Mouse (Mus musculus): ENCODE results near the gene Mob1a.
"Not testable (repeated sequence)": the region's sequence is repeated elsewhere in the genome, so short reads cannot be mapped to it uniquely, and the experiment has no call there.

The Mob1a gene

DNA sequence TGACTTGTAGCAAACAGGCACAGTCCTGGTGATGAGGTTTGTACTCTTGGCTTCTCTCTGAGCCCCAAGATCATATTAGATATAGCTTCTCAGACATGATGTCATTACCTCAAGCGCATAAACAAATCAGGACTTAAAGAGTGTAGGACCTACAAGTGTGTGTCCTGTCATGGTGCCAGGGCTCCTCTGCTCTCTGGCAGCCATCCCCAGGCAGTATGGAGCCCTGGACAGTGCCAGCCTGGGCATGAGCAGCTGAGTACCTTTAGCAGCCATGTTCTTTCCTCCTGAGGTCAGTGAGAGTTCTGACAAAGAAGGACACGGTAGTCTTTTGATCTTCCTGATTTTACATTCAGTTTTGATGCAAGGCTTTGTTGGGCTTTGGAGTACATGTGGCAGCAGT, 17.1 kb downstream of the Mob1a start:
- DNase-seq (ENCODE audit: low read depth, low spot score) = no peak

DNA sequence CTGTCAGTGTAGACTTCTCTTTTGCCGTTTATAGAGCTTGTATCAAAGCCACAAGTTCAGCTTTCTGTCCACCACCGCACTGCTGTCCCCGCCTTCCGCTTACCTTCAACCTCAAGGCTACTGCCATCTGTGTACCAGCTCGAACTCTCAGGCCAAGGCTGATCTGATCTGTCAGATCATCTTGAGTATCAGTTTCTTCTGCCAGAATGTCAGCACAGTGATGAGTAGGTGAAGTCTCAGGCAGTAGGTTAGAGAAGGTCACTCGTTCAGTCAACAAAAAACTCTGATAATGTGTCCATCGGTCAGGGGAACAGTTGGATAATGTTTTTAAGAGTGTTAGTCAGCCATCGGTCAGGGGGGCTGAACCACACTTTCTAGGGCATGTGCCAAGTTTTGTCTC, 19.5 kb downstream of the Mob1a start:
- DNase-seq (ENCODE audit: low read depth, low spot score) = not testable (repeated sequence)

DNA sequence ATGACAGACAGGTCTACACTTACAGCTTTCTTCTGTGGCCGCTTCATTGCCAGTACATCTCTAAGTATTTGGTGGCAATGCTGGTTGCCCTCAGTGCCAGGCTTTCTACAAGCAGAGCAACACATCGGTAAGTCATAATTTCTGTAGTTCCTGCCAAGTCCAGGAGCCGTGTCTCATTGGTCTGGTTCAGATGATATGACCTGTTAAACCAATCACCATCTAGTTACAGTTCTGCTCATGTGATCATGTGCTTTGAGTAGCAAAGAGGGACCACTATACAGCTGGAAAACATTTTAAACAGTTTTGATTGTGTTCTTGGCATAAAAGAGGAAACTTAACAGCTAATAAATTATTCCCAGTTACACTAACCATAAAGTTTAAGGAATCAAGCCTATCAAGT, 22.1 kb downstream of the Mob1a start:
- DNase-seq (ENCODE audit: low read depth, low spot score) = no peak

DNA sequence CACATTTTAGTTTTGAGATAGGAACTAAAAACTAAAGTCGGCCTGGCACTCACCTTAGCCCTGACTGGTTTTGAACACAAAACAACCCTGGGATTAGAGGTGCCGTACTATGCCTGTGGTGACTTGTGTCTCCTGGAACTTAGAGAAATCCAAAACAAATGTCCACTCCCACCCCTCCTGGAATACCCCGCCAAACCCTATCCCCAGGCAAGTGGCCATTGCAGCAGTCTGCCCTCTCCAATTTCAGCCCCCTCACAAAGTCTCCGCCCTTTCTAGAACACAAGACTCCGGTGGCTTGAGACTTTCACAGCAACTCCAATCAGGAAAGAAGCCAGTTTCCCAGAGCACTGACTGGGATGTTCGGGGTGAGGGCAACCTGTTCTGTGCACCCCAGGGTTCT, 23.1 kb downstream of the Mob1a start, which contains the start of gene Bola3:
Gene Bola3 (plus strand): TSS at position 275 of the 400 bp plus-strand sequence.
- DNase-seq (ENCODE audit: low read depth, low spot score) = no peak

DNA sequence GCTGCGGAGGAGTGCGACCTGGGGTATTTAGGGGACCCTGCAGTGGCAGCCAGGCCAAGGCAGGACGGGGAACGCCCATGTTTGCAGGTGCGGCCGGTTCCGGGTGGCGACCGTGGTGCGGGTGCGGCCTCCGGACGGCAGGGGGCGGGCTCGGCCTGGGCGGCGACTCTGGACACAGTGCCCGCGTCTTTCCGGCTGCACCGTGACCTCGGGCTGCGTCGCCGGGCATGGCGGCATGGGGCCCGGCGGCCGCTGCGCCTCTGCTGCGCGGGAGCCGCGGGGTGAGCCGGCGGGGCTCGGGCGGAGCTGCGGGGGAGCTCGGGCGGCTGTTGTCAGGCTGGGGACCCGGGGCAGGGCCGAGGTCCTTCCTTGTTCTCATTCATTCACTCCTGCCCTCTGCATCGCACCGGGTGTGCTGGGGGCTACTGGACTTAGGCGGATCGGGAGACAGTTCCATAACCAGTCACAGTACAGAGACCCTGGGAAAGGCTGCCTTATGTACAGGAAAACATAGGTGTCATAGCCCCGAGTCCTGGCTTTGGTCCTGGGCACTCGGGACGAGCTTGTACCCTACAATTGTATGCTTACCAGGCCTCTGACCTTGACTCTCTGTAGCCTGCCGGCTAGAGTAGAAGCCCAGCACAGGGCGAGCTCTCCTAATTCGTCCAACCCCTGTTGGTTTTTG, 23.6 kb downstream of the Mob1a start:
- peak; percentile 72 for DNase-seq (ENCODE audit: low read depth, low spot score)

DNA sequence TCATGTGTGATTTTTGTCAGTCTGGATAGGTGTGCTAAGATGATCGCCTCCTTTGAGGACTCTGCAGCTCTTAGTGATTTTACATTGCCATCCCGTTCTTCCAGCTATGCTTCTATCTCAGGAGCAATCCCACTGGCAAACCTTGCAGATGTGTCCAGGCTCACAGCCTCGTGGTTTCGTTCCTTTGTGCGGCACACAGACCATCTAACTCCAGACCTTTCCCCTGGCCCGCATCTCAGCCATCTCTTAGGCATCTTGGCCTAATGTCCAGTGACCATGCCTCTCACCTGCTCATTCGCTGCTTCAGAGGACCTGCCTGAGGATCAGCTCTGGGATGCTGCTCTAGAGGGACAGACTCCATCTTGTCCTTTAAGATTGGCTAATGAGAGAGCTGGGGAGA, 24.4 kb downstream of the Mob1a start:
- DNase-seq (ENCODE audit: low read depth, low spot score) = no peak

DNA sequence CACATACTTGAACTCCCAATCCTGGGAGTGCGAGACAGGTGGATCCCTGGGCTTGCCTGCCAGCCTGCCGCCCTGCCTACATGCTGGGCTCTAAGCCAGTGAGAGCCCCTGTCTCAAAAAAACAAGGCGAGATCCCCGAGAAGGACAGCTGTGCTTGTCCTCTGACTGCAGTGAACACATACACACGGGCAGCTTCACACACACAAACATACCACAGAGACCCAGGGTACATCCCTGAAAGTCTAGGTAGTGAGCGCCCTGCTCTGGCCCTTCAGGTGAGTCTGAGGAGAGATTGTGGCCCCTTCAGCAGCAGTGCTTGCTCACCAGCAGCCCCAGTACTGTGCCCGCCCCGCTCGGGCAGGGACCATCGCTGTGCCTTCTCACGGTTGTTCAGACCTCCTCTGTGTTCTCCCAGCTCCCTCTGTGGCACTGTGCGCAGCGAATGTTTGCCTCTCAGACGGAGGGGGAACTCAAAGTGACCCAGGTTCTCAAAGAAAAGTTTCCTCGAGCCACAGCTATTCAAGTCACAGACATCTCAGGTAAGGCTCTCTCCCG, 25.1 kb downstream of the Mob1a start:
- DNase-seq (ENCODE audit: low read depth, low spot score) = no peak

DNA sequence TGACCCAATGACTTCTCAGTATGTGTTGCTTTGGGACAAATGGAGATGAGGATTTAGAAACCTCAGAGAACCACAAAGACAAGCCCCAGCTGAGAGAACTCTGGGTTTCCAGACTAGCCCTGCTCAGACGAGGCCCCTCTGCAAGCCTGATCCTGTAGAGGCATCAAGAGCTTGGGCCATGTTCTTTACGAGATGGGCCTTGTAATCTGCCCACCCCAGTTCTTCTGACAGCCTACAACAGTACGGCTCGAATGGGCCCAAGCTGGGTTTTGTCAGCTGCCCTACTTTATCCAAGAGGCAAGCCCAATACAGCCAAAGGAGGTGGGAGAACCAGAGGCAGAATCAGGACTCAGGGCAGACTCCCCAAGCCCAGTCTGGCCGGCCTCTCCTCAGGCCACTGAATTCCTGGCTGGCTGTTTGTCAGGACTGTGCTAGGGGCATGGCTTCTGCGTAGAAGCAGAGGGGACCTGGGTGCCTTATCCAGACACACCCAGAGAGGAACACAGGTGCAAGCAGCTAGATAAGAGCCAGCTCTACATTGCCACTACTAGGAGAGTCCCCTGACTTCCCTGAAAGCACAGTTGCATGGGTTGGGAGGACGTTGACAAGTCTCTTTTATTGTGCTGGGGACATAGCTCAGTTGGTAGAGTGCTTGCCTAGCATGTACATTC, 25.8 kb downstream of the Mob1a start:
- DNase-seq (ENCODE audit: low read depth, low spot score) = no peak

DNA sequence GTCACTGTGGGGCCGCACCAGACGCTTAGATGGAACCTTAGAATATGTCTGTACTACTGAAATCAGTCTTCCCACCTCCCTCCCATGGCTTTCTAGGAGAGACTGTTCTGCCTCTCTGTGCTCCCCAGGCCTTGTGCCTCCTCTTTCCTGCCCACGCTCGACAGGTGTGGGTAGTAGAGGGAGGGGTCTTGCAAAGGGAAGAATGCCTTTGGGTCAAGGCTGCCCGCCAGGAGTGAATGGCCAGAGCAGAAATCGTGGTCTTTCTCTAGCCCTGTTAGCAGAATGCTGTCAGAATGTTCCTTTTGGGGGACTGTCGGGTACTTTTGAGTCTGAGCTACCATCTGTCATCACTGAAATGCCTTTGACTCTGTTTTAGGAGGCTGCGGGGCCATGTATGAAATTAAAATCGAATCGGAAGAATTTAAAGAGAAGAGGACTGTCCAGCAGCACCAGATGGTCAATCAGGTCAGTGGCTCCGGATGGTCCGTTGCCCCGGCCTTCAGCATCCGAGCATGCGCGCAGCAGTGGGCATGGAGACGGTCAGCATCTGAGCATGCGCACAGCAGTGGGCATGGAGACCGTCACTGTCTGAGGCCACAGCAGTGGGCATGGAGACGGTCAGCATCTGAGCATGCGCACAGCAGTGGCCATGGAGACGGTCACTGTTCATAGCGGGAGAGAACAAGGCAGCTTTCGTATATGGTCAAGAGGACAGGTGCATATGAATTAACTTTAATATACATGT, 27.0 kb downstream of the Mob1a start:
- DNase-seq (ENCODE audit: low read depth, low spot score) = no peak

DNA sequence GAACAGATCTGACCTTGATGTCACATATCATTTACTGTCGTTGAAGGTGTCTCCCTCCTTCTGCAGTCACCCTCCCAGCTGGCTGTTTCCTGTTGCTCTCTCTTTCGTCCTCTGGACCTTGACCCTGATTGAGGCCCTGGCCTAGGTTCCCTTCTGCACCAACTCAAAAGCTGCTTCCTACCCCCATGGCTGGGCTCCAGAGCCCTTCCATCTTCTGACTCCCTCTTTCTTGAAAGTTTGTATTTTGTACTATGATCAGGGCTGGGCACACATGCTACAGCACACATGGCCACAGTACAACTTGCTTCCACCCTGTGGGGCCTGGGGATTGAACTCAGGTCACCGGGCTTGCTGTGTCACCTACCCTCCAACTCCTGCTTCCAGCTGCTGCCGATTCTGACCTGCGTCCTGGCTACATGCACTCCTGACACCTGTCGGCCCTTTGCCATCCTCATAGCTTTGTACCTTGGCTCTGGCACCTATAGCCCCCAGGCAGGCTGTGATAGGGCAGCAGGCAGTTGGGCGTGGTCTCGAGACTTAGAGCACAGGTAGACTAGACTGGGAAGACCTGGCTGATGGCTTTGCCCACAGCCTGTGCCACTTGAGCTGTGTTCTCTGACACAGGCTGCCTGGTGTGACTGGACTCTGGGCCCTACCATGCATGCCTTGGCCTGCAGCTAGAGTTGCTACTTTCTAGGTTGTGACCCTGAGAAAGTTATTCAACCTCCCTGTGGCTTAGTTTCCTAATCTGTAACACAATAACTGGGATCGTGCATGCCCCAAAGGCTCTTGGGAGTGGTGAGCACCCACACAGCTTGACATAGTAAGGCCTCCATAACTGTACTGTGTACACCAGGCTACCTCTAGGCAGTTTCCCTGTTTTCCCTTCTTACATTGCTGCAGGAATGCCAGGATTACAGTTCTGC, 29.3 kb downstream of the Mob1a start:
- no peak for DNase-seq (ENCODE audit: low read depth, low spot score)

DNA sequence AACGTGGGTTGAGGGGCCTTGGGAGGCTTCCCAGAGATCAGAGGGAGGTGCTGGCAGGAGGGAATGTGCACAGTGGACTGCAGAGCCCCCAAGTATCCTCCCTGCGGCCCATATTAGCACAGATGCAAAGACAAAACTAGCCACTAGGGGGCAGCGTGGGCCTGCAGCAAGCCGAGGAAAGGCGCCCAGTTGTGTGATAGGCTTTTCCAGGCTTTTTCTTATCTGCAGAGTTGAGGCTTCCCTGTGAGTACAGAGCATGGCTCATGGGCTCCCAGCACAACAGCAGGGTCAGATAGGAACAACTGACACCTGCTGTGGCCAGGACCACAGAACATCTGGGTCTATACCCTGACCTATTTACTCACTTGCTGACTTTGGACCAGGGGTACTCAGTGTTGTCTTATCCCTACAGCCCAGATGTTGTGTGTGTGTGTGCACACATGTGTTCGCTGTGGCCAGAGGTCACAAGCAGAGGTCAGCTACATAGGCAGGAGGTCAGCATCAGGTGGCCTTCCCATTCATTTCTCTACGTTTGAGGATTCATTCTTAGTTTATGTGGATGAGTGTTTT, 30.8 kb downstream of the Mob1a start:
- peak; percentile 77 for DNase-seq (ENCODE audit: low read depth, low spot score)

DNA sequence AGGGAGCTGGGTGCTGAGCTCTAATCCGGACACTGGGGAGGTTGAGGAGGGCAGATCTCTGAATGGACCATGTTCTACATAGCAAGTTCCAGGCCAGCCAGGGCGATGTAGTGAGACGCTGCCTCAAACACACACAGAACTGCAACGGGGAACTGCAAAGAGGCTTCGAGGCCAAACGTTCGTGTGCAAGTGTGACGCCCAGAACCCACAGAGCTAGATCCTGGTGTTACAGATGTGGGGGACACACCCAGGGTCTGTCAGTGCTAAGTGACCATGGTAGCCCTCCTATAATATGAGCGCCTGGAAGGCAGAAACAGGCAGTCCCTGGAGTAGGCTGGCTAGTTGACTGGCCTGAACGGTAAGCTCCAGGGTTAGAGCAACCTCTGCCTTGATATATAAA, 31.6 kb downstream of the Mob1a start:
- no peak for DNase-seq (ENCODE audit: low read depth, low spot score)

DNA sequence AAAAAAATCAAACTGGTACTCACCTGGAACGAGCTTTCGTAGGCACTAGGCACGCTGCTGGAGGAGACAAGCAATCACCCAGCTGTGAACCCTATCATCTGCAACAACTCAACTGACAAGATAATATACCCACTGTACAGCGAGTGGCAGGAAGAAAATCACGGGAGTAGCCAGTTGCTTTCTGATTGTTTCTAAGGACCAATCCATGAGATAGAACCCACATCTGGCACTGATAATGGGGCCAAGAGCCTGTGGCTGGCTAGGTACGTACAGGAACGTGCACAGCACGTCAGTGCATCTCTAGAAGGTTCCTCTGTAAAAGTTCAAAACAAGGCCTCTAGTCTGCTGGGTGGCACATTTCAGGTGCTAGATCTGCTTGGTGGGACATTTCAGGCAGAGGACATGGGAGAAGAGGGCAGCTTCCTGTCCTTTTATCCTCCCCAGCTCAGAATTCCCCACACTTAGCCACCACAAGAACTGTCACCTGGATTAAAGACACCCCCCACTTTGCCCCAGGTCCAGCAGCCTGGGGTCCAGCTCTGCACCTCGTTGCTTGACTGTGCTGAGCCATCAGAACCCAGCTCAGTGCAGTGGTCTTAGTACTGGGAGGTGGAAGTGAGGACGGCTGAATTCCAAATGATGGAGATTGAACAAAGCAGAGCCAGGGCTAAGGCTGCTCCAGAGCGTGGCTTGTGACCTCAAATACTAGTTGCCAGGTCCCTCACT, 35.9 kb downstream of the Mob1a start:
- DNase-seq (ENCODE audit: low read depth, low spot score) = no peak

DNA sequence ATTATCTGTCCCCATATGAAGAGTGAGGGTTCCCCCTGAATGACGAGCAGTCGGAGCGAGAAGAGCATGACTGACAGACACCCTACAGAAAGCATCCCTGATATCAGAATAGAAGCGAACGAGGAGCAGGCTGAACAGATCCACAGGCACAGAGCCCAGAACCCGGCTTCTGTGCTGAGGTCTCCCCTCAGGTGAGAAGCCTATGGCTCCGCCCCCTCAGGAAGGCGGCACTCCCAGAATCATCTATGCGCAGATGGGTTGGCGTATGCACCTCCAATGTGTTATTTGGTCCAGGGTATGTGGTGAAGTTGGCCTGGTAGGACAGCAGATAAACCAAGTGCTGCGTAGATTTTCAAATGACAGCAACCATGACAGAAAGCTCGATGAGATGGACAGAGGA, 37.3 kb downstream of the Mob1a start:
- no peak for DNase-seq (ENCODE audit: low read depth, low spot score)

DNA sequence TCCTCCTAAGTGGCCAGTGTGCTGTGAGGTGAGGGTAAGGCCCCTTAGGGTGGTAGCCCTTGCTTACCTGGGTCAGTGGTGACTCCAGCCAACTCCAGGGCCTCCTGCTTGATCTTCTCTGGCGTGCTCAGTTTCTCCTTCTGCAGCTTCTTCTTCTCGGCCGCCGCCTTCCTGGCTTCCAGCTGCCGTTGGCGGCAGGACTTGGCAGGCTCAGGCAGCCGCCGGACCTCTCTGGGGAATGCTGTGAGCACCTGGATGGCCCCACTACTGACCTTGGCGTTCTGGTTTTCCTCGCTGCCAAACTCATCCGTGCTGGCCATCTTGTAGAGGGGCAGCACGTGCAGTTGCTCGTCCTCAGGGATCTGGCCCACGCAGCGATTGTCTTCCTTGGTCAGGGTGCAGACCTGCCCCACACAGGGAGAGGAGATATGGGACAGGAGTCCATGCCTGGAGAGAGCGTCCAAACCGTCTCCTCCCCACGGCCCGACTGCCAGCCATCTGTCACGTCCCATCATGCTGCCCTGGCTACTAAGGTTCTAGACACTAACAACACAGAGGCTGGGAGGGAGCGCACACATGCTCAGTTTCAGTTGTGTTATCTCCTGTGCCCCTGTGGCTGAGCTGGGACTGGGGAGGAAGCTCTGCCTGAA, 44.6 kb downstream of the Mob1a start:
- no peak for DNase-seq (ENCODE audit: low read depth, low spot score)

DNA sequence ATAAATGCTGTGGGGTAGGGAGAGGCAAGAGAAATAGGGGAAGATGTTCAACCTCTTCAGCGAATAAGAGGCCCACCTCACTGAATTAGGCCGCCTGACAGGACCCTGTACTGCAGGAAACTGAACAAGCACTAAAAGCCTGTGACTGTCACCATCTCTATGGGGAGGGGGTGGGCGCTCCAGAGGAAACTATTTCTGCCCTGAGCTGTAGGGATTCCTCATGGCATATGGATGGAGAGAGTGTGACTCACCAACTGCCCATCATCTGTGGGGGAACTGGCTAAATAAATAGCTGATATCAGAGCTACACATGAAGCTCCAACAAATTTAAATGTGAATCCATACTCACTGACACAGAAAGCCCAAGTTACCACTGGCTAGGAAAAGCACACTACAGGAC, 45.5 kb downstream of the Mob1a start:
- DNase-seq (ENCODE audit: low read depth, low spot score) = no peak

DNA sequence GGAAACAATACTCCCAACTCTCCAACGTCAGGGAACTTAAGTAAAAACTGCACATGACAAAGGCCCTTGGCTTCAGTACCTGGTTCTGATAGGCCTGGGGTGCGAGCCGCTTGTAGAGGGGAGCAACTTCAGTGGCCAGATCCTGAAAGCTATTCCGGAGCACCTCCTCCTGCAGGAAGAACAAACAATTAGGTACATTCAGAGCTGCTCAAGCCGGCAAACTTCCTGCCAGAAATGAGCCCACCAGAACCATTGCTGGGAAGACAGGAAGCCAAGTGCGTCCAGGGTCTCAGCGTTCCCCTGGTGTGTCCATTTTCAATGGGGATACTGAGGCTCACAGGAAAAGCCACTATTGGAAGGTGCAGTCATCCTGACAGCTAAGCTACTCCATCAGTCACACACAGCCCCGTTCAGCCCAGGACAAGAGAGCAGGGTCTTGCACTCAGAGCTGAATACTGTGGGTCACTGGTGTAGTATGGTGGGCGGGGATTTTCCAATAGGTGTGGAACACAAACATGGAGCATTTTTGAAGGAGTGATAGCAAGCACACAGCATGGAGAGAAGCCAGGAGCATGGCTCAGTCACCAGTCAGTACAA, 48.0 kb downstream of the Mob1a start:
- no peak for DNase-seq (ENCODE audit: low read depth, low spot score)

DNA sequence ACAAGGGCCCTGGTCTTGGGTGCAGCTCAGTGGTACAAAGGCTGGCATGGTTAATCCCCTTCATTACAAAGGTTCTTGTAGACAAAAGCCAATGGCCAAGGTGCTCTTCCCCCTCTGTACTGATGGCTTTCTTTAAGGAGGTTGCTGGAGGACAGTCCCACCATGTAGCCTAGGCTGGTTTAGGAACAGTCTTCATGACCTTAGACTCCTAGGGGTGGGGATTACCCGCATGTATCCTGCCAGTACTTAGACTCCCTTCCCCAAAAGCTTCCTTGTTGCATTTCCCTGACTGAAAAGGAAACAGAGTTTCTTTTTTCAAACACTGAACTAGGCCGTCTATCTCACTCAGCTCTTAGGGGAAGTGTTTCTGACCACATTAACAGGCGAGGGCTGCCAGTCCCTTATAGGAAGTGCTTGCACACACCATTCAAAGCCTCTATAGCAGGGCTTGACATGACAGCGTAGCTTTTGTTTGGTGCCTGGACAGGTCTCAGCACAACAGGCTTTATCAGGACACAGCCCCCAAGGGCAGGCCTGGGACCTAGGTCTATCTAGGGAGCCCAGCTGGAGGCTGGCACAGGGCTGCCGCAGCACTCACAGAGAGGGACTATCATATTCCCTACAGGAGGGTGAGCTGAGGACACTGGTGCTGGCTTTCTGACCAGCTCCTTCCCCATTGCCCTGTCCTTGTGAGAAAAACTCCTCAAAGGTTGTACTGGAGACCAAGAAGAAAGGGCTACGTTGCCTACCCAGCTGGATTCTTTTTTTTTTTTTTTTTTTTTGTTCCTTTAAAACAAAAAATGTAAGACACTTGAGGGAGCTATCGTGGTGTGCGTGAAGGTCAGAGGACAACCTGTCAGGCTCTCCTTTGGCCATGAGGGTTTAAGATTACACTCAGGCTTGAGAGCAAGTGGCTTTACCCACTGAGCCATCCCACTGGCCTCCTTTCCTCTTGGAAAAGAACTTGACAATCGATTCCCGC, 56.0 kb downstream of the Mob1a start:
- no peak for DNase-seq (ENCODE audit: low read depth, low spot score)

All from forelimb bud, embryonic 11.5 days (tissue).